Mouse (Mus musculus) midbrain, embryonic 13.5 days (tissue): ENCODE measurements at regions not wholly inside any gene's neighbourhood (a gene's known extent, or its start where the extent isn't known, plus 50 kb on each side); places are given as distances from the start of the nearest gene placed in this dataset.
A peak's percentile ranks its signal among the peaks of the same experiment; 100 is the strongest.

Experiments used
- ATAC-seq: fragments of 200-750 bp; cut with Nextera tagmentation; 2 replicates; pipeline ENCODE4 v1.8.0; 2017; ENCODE audit warnings: mild to moderate bottlenecking, moderate TSS enrichment, moderate library complexity
- H3K27ac ChIP-seq: fragments of 300-500 bp; sonication (generic); 2 replicates; pipeline ENCODE4 v1.5.1; 2015; ENCODE audit warnings: inconsistent platforms, mild to moderate bottlenecking, moderate library complexity
- H3K27me3 ChIP-seq: fragments of 300-500 bp; sonication (generic); 2 replicates; pipeline ENCODE4 v1.6.1; 2015; ENCODE audit warnings: mild to moderate bottlenecking, inconsistent platforms
- H3K36me3 ChIP-seq: fragments of 300-500 bp; sonication (generic); 2 replicates; pipeline ENCODE4 v1.6.1; 2015; ENCODE audit warnings: mild to moderate bottlenecking, inconsistent platforms
- H3K4me1 ChIP-seq: fragments of 300-500 bp; sonication (generic); replicated peaks from 2 replicates; pipeline ENCODE4 v1.6.1; 2015; ENCODE audit warnings: inconsistent platforms
- H3K4me2 ChIP-seq: fragments of 300-500 bp; sonication (generic); replicated peaks from 2 replicates; pipeline ENCODE4 v1.6.1; 2015; ENCODE audit warnings: moderate library complexity, mild to moderate bottlenecking, inconsistent platforms
- H3K4me3 ChIP-seq: fragments of 300-500 bp; sonication (generic); replicated peaks from 2 replicates; pipeline ENCODE4 v1.5.1; 2015; ENCODE audit warnings: mild to moderate bottlenecking, inconsistent platforms
- H3K9ac ChIP-seq: fragments of 300-500 bp; sonication (generic); replicated peaks from 2 replicates; pipeline ENCODE4 v1.6.1; 2015; ENCODE audit warnings: mild to moderate bottlenecking, inconsistent platforms
- H3K9me3 ChIP-seq: fragments of 300-500 bp; sonication (generic); 2 replicates; pipeline ENCODE4 v1.6.1; 2016; ENCODE audit warnings: mild to moderate bottlenecking, inconsistent platforms
- WGBS: fragments of 180-500 bp; shearing (Covaris S2); methylation state at CpG from one replicate; pipeline ENCODE4 v1.1.7; 2015; 5-methylcytosine and 5-hydroxymethylcytosine counted together

DNA sequence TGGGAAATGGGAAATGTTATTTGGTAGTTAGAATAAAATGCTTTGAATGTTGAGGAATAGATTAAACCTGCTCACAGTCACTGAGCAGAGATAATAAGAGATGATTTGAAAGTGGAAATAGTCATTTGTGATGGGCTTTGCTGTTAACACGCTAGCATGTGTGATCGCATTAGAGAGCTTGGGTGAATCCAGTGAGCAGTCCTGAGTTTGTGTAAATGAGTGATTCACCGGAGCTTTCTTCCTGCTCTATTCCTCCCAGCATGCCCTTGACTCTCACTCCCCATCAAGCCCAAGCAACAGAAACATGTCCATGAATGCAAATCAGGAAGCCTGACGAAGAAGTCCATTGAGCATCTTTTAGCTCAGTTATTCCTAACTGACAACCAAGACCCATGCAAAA, 541.9 kb upstream of the Lrrc4c start:
- 60% methylated on average over 4 of the region's 4 CpGs for WGBS
- Histone ChIP-seq H3K9me3 (no peaks in the 10 kb centered on the region), H3K36me3 (no peaks in the 10 kb centered on the region), H3K27ac (no peak overlapping the region), H3K27me3 (no peaks in the 10 kb centered on the region), H3K4me1 (0 out of 2 replicates have a peak, but pooled peaks cover 5% of the 10 kb centered on the region), H3K4me2 (no peak overlapping the region), H3K4me3 (no peak overlapping the region), H3K9ac (no peak overlapping the region)
- 0 out of 2 replicates have a peak, but pooled peaks have one; percentile 58 for ATAC-seq
